Mouse (Mus musculus): Measurements from ENCODE around the gene Abhd6.

Abhd6 gene

GRCm38 (mm10) chr14:8029752-8030151 lies 27.1 kb downstream of the Abhd6 start:
- no peak for DNase-seq (ENCODE audit: low spot score in 2 of 2)

GRCm38 (mm10) chr14:8030535-8030934 lies 27.8 kb downstream of the Abhd6 start:
- DNase-seq (ENCODE audit: low spot score in 2 of 2) = no peak

- DNase-seq (ENCODE audit: low spot score in 2 of 2) = no peak
These were observed 29.6 kb downstream of the Abhd6 start for GRCm38 (mm10) chr14:8032087-8032944.

- no peak for DNase-seq (ENCODE audit: low spot score in 2 of 2)
These were observed 31.9 kb downstream of the Abhd6 start for GRCm38 (mm10) chr14:8034561-8034960.

GRCm38 (mm10) chr14:8035951-8036350 lies 33.2 kb downstream of the Abhd6 start:
- no peak for DNase-seq (ENCODE audit: low spot score in 2 of 2)

- no peak for DNase-seq (ENCODE audit: low spot score in 2 of 2)
These were observed 33.7 kb downstream of the Abhd6 start for GRCm38 (mm10) chr14:8036406-8036805.

- no peak for DNase-seq (ENCODE audit: low spot score in 2 of 2)
These were observed 35.4 kb downstream of the Abhd6 start for GRCm38 (mm10) chr14:8038150-8038549.

- no peak for DNase-seq (ENCODE audit: low spot score in 2 of 2)
These were observed 36.2 kb downstream of the Abhd6 start for GRCm38 (mm10) chr14:8038791-8039448.

GRCm38 (mm10) chr14:8040179-8040578 lies 37.5 kb downstream of the Abhd6 start:
- DNase-seq (ENCODE audit: low spot score in 2 of 2) = no peak

GRCm38 (mm10) chr14:8040911-8041678 lies 38.4 kb downstream of the Abhd6 start:
- no peak for DNase-seq (ENCODE audit: low spot score in 2 of 2)

- DNase-seq (ENCODE audit: low spot score in 2 of 2) = no peak
These were observed 39.4 kb downstream of the Abhd6 start for GRCm38 (mm10) chr14:8042120-8042519.

- DNase-seq (ENCODE audit: low spot score in 2 of 2) = no peak
These were observed 39.9 kb downstream of the Abhd6 start for GRCm38 (mm10) chr14:8042577-8042976.

- DNase-seq (ENCODE audit: low spot score in 2 of 2) = no peak
These were observed 41.6 kb downstream of the Abhd6 start for GRCm38 (mm10) chr14:8044330-8044729.

GRCm38 (mm10) chr14:8044786-8045185 lies 42.1 kb downstream of the Abhd6 start:
- no peak for DNase-seq (ENCODE audit: low spot score in 2 of 2)

- no peak for DNase-seq (ENCODE audit: low spot score in 2 of 2)
These were observed 42.6 kb downstream of the Abhd6 start for GRCm38 (mm10) chr14:8045187-8045846.

GRCm38 (mm10) chr14:8046839-8047238 lies 44.1 kb downstream of the Abhd6 start:
- no peak for DNase-seq (ENCODE audit: low spot score in 2 of 2)

- no peak for DNase-seq (ENCODE audit: low spot score in 2 of 2)
These were observed 46.6 kb downstream of the Abhd6 start for GRCm38 (mm10) chr14:8049334-8049733.

- DNase-seq (ENCODE audit: low spot score in 2 of 2) = no peak
These were observed 49.2 kb downstream of the Abhd6 start for GRCm38 (mm10) chr14:8051869-8052268.

GRCm38 (mm10) chr14:8052661-8053060 lies 50.0 kb downstream of the Abhd6 start:
- no peak for DNase-seq (ENCODE audit: low spot score in 2 of 2)

GRCm38 (mm10) chr14:8054310-8055102 lies 51.8 kb downstream of the Abhd6 start:
- DNase-seq (ENCODE audit: low spot score in 2 of 2) = no peak

- no peak for DNase-seq (ENCODE audit: low spot score in 2 of 2)
These were observed 53.4 kb downstream of the Abhd6 start for GRCm38 (mm10) chr14:8056076-8056475.
